Mouse (Mus musculus) heart, adult 2 months (tissue): Measurements from ENCODE around the gene Rab11b.

Experiments used
- CTCF ChIP-seq: fragments of 200-600 bp; IDR thresholded peaks from 2 replicates; pipeline ENCODE4 v1.8.1; 2022; ENCODE audit warnings: antibody characterized with exemption, mild to moderate bottlenecking, moderate library complexity
- EP300 ChIP-seq: fragments of 200-500 bp; IDR thresholded peaks from 2 replicates; pipeline ENCODE4 v1.6.1; 2011; ENCODE audit warnings: low read depth, low read length, control low read depth; ENCODE audit not compliant: insufficient read depth
- POLR2A ChIP-seq: fragments of 200-500 bp; IDR thresholded peaks from 2 replicates; pipeline ENCODE4 v1.6.1; 2011; ENCODE audit warnings: mild to moderate bottlenecking, low read depth, low read length, control low read depth; ENCODE audit not compliant: insufficient read depth

- TF ChIP-seq CTCF: no peak
- no peak for TF ChIP-seq POLR2A
- no peak for TF ChIP-seq EP300
Observed at GRCm38 (mm10) chr17:33775287-33775686, 15.0 kb upstream of the Rab11b start.
